Mouse (Mus musculus): ENCODE results near the gene Tmem164. TPM values are rescaled to one million over a fixed set of nuclear protein-coding genes. Genes with fewer than 3 reads are reported as not detected.

Gene Tmem164
- polyA plus RNA-seq, 1 experiment from 2014 or later: 39.1 TPM

GRCm38 (mm10) chrX:142684674-142685073, 3.5 kb downstream of the Tmem164 start:
- Histone ChIP-seq H3K4me1 (ENCODE audit: control insufficient read depth, insufficient read depth, low read length) (peaks cover 2% of the 10 kb centered on the region; the same call in 1 of the 2 replicates), H3K9me3 (ENCODE audit: control insufficient read depth, low read length) (no peaks in the 10 kb centered on the region), H3K9ac (ENCODE audit: low read depth, low read length) (no peak overlapping the region), H3K27me3 (replicated peaks; ENCODE audit: control insufficient read depth, insufficient read depth, low read length) (no peaks in the 10 kb centered on the region), H3K36me3 (ENCODE audit: control insufficient read depth, insufficient read depth, low read length) (no peaks in the 10 kb centered on the region), H3K4me3 (ENCODE audit: low read length) (peak overlapping the region; percentile 18; the same call in 1 of the 2 replicates), H3K27ac (ENCODE audit: low read length) (no peak overlapping the region), H3K4me2 (ENCODE audit: low read depth, low read length) (peak overlapping the region; percentile 77)
- WGBS: 49% methylated on average over 4 of the region's 4 CpGs
- ATAC-seq: no peak

DNA sequence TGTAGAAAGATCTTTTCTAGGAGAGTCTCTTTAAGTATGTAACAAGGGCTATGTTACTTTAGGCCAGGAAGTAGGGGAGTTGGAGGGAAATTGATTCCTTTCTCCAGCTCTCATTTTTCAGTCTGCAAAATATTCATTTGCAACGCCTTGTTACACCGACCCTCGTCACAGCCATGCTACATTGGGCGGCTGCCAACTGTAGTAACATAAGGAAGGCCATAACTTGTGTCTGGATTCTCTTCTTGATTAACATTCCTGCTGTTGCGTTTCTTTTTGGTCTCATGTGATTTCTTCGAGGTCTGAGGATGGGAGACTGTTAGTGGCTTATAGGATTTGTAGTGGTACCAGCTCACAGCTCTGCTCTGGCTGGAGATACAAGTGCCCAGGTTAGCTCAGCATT, 4.5 kb downstream of the Tmem164 start:
- Histone ChIP-seq H3K4me1 (ENCODE audit: control insufficient read depth, insufficient read depth, low read length) (peaks cover 2% of the 10 kb centered on the region; the same call in 1 of the 2 replicates), H3K9me3 (ENCODE audit: control insufficient read depth, low read length) (no peaks in the 10 kb centered on the region), H3K36me3 (ENCODE audit: control insufficient read depth, insufficient read depth, low read length) (no peaks in the 10 kb centered on the region), H3K27ac (ENCODE audit: low read length) (no peak overlapping the region), H3K27me3 (replicated peaks; ENCODE audit: control insufficient read depth, insufficient read depth, low read length) (no peaks in the 10 kb centered on the region), H3K4me3 (ENCODE audit: low read length) (no peak overlapping the region), H3K9ac (ENCODE audit: low read depth, low read length) (no peak overlapping the region), H3K4me2 (ENCODE audit: low read depth, low read length) (0 out of 2 replicates have a peak overlapping the region, but pooled peaks have one; percentile 6)
- 34% methylated on average over 6 of the region's 6 CpGs for WGBS
- no peak for ATAC-seq

DNA sequence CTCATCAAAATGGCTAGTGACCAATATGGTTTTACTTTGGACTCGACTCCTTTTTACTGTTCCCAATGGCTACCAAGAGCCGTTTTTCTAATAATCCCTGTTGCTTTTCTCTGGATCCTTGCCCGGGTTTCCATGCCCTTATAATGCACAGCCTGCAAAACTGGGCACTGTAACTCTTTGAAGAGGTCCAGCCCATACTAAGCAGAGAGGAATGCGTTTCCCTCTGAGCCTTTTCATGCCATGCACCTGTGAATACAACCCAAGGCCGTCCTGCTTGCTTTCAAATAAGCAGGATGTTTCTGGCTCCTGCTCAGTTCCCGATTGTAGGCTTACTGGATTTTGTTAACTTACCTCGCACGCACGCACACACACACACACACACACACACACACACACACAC, 7.3 kb downstream of the Tmem164 start:
- Histone ChIP-seq H3K36me3 (ENCODE audit: control insufficient read depth, insufficient read depth, low read length) (no peaks in the 10 kb centered on the region), H3K27ac (ENCODE audit: low read length) (no peak overlapping the region)

DNA sequence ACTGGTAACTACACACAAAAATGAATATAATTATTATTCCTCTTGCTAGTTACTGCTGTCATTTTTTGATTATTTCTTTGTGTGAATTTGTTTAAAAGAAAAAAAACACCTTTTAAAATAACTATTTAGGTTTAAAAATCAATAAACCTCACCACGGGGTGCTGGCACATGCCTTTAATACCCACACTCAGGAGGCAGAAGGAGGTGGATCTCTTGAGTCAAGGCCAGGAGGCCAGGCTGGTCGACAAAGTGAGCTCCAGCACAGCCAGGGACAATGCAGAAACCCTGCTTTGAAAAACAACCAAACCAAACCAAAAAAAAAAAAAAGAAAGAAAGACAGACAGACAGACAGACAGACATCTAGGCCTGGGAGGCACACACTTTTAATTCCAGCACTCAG, 12.1 kb downstream of the Tmem164 start:
- H3K27me3 ChIP-seq (replicated peaks; ENCODE audit: control insufficient read depth, insufficient read depth, low read length): no peaks in the 10 kb centered on the region
- no peak overlapping the region for H3K9ac ChIP-seq (ENCODE audit: low read depth, low read length)
- H3K4me1 ChIP-seq (ENCODE audit: control insufficient read depth, insufficient read depth, low read length): no peaks in the 10 kb centered on the region; the same call in 1 of the 2 replicates
- no peak overlapping the region for H3K27ac ChIP-seq (ENCODE audit: low read length)
- no peak for ATAC-seq
- H3K4me2 ChIP-seq (ENCODE audit: low read depth, low read length): no peak overlapping the region
- H3K36me3 ChIP-seq (ENCODE audit: control insufficient read depth, insufficient read depth, low read length): no peaks in the 10 kb centered on the region
- 39% methylated on average over 2 of the region's 2 CpGs for WGBS
- no peaks in the 10 kb centered on the region for H3K9me3 ChIP-seq (ENCODE audit: control insufficient read depth, low read length)
- H3K4me3 ChIP-seq (ENCODE audit: low read length): no peak overlapping the region

More for the DNA sequence above, 7.3 kb downstream of the Tmem164 start:
- Histone ChIP-seq H3K9ac (ENCODE audit: low read depth, low read length) (no peak overlapping the region), H3K9me3 (ENCODE audit: control insufficient read depth, low read length) (no peaks in the 10 kb centered on the region), H3K4me1 (ENCODE audit: control insufficient read depth, insufficient read depth, low read length) (no peaks in the 10 kb centered on the region; the same call in 1 of the 2 replicates), H3K27me3 (replicated peaks; ENCODE audit: control insufficient read depth, insufficient read depth, low read length) (no peaks in the 10 kb centered on the region), H3K4me2 (ENCODE audit: low read depth, low read length) (no peak overlapping the region), H3K4me3 (ENCODE audit: low read length) (no peak overlapping the region)
- WGBS: 79% methylated on average over 9 of the region's 9 CpGs
- no peak for ATAC-seq

DNA sequence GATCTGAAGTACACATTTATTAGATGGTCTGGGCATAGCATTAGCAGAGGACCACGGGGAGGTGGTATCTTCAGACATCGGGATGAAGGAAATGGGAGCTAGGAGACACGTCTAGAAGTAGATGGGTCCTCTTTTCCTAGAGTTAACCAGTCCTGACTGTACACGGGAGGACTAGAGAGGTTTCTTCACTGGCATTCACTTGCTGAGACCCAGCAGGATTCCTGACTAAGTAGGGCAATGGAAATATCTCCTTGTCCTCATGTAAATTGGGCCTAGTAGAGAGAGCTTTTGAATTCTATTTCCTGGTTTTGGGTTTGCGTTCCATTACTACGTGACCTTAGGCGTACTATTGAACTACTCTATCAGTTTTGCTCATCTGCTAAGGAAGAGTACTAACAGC, 13.1 kb downstream of the Tmem164 start:
- Histone ChIP-seq H3K4me1 (ENCODE audit: control insufficient read depth, insufficient read depth, low read length) (peaks cover 6% of the 10 kb centered on the region; the same call in 1 of the 2 replicates), H3K36me3 (ENCODE audit: control insufficient read depth, insufficient read depth, low read length) (no peaks in the 10 kb centered on the region; the same call in 1 of the 2 replicates), H3K27me3 (replicated peaks; ENCODE audit: control insufficient read depth, insufficient read depth, low read length) (no peaks in the 10 kb centered on the region), H3K4me2 (ENCODE audit: low read depth, low read length) (no peak overlapping the region), H3K4me3 (ENCODE audit: low read length) (no peak overlapping the region), H3K27ac (ENCODE audit: low read length) (no peak overlapping the region), H3K9me3 (ENCODE audit: control insufficient read depth, low read length) (no peaks in the 10 kb centered on the region), H3K9ac (ENCODE audit: low read depth, low read length) (no peak overlapping the region)
- WGBS: 87% methylated on average over 7 of the region's 7 CpGs
- no peak for ATAC-seq

DNA sequence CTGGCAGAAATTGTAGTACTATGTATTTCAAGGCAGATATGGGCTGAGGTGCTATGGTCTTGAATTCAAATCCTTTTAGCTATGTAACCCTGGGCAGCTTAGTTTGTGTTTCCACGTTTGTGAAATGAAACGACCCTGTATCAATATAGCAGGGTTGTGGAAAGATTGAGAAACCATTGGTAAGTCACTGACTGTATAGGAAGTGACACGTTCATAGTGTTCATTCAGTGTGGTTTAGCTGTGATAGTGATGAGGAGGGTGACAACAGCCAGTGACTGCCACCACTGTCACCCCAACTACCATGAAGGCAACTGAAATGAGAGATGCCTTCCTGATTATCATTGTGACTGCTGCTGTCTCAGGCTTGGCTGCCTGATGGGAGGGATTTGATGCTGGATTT, 13.7 kb downstream of the Tmem164 start:
- no peak overlapping the region for H3K4me2 ChIP-seq (ENCODE audit: low read depth, low read length)
- no peaks in the 10 kb centered on the region for H3K9me3 ChIP-seq (ENCODE audit: control insufficient read depth, low read length)
- ATAC-seq: no peak
- no peaks in the 10 kb centered on the region; the same call in 1 of the 2 replicates for H3K27me3 ChIP-seq (replicated peaks; ENCODE audit: control insufficient read depth, insufficient read depth, low read length)
- H3K36me3 ChIP-seq (ENCODE audit: control insufficient read depth, insufficient read depth, low read length): no peaks in the 10 kb centered on the region; the same call in 1 of the 2 replicates
- H3K27ac ChIP-seq (ENCODE audit: low read length): no peak overlapping the region
- H3K4me3 ChIP-seq (ENCODE audit: low read length): no peak overlapping the region
- 75% methylated on average over 3 of the region's 3 CpGs for WGBS
- H3K9ac ChIP-seq (ENCODE audit: low read depth, low read length): no peak overlapping the region
- peaks cover 6% of the 10 kb centered on the region; the same call in 1 of the 2 replicates for H3K4me1 ChIP-seq (ENCODE audit: control insufficient read depth, insufficient read depth, low read length)

DNA sequence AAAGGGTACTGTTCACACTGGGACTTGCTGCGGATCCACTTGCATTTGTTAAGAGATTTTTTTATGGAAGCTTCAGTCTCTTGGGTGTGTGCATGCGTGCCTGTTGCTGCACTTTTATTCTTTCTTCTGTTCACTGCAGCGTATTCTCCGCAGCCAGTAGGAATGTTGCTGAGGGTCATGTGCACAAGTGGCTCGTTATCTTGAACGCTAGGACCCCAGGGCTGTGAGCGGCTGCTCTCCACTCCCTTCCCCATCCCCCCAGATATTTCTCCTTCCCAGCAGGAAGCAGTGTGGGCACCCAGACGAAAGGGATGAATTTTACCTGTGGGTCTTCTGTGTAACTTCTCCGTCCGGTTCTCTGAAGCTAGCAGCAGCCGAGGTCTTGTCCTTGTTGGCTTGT, 15.6 kb downstream of the Tmem164 start:
- H3K36me3 ChIP-seq (ENCODE audit: control insufficient read depth, insufficient read depth, low read length): no peaks in the 10 kb centered on the region; the same call in 1 of the 2 replicates
- 72% methylated on average over 11 of the region's 11 CpGs for WGBS

GRCm38 (mm10) chrX:142697545-142698204, 16.5 kb downstream of the Tmem164 start:
- Histone ChIP-seq H3K27ac (ENCODE audit: low read length) (peak overlapping the region; percentile 76), H3K9ac (ENCODE audit: low read depth, low read length) (no peak overlapping the region), H3K9me3 (ENCODE audit: control insufficient read depth, low read length) (no peaks in the 10 kb centered on the region), H3K4me1 (ENCODE audit: control insufficient read depth, insufficient read depth, low read length) (peaks cover 18% of the 10 kb centered on the region), H3K36me3 (ENCODE audit: control insufficient read depth, insufficient read depth, low read length) (no peaks in the 10 kb centered on the region; the same call in 1 of the 2 replicates), H3K4me2 (ENCODE audit: low read depth, low read length) (no peak overlapping the region), H3K27me3 (replicated peaks; ENCODE audit: control insufficient read depth, insufficient read depth, low read length) (no peaks in the 10 kb centered on the region; the same call in 1 of the 2 replicates), H3K4me3 (ENCODE audit: low read length) (no peak overlapping the region)
- 64% methylated on average over 5 of the region's 5 CpGs for WGBS
- peak; percentile 86 for ATAC-seq

More for the DNA sequence above, 15.6 kb downstream of the Tmem164 start:
- Histone ChIP-seq H3K4me3 (ENCODE audit: low read length) (no peak overlapping the region), H3K4me1 (ENCODE audit: control insufficient read depth, insufficient read depth, low read length) (peaks cover 12% of the 10 kb centered on the region), H3K27ac (ENCODE audit: low read length) (peak overlapping the region; percentile 31; the same call in 1 of the 2 replicates), H3K9me3 (ENCODE audit: control insufficient read depth, low read length) (no peaks in the 10 kb centered on the region), H3K27me3 (replicated peaks; ENCODE audit: control insufficient read depth, insufficient read depth, low read length) (no peaks in the 10 kb centered on the region; the same call in 1 of the 2 replicates), H3K9ac (ENCODE audit: low read depth, low read length) (no peak overlapping the region), H3K4me2 (ENCODE audit: low read depth, low read length) (no peak overlapping the region)
- ATAC-seq: no peak

DNA sequence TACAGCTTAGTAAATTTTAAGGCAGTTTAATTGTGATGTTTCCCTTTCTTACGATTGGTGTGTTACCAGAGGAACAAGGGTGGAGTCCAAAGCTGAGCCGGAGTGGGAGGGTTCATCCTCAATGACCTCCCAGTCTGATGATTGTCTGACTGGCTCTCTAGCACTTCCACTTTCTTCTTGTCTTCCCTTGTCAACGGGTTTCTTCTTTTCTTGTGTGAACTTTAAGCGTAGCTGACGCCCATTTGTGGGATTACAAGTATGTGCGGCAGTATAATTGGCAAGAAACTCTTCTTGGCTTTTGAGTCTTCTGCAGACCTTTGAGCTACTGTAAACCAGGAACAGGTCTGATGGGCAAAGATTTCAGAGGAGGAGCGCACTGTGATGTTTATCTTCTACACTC, 17.0 kb downstream of the Tmem164 start:
- Histone ChIP-seq H3K9me3 (ENCODE audit: control insufficient read depth, low read length) (no peaks in the 10 kb centered on the region), H3K4me2 (ENCODE audit: low read depth, low read length) (0 out of 2 replicates have a peak overlapping the region, but pooled peaks have one; percentile 2), H3K4me3 (ENCODE audit: low read length) (peak overlapping the region; percentile 16), H3K4me1 (ENCODE audit: control insufficient read depth, insufficient read depth, low read length) (peaks cover 18% of the 10 kb centered on the region), H3K27ac (ENCODE audit: low read length) (peak overlapping the region; percentile 76), H3K36me3 (ENCODE audit: control insufficient read depth, insufficient read depth, low read length) (no peaks in the 10 kb centered on the region; the same call in 1 of the 2 replicates), H3K27me3 (replicated peaks; ENCODE audit: control insufficient read depth, insufficient read depth, low read length) (no peaks in the 10 kb centered on the region; the same call in 1 of the 2 replicates), H3K9ac (ENCODE audit: low read depth, low read length) (no peak overlapping the region)
- peak; percentile 78 for ATAC-seq
- WGBS: 60% methylated on average over 7 of the region's 7 CpGs
